14 mouse cellular contexts compared by ENCODE assay signal in the genomic region with DNA sequence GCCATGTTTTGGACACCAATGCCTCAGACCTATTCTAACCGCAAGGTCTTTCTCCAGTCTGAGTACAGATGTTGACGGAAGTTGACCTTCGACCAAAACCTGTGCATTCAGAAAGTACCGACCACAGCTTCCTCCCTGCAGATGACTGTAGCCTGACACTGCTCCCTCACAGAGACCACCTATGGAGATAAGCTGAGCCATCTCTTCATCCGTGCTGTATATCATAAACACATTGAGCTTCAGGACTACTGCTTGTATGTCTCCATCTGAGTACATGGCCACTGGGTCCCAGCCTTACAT. TPM values are rescaled to one million over a fixed set of nuclear protein-coding genes. Genes with fewer than 3 reads are reported as not detected.
DNase-seq lines count a peak whose midpoint lies in the region; ATAC-seq and TF ChIP-seq lines count a peak whose summit lies in the region.
"Had no signal": no experiment of that assay in that cellular context is flagged by ENCODE, and none has a peak within 500 bp of the region (broad histone marks: within the 10 kb centered on the region; RNA-seq: fewer than 3 reads in every experiment).

No protein-coding gene starts in this region.

- no peaks in the 10 kb centered on the region for H3K27me3 ChIP-seq in spleen, adult 2 months (ENCODE audit: control insufficient read depth, insufficient read depth, low read length)
- H3K27me3 ChIP-seq: heart, embryonic 12.5 days; hindbrain, embryonic 15.5 days; midbrain, embryonic 15.5 days had no signal

- WGBS in spleen, adult 2 months = 15% methylated on average over 5 of the region's 5 CpGs

- H3K4me1 ChIP-seq in spleen, adult 2 months (ENCODE audit: control insufficient read depth, insufficient read depth, insufficient read length) = peaks cover 72% of the 10 kb centered on the region
- H3K4me1 ChIP-seq: hindbrain, embryonic 15.5 days; midbrain, embryonic 15.5 days had no signal

- no peak for TF ChIP-seq CTCF in spleen, adult 2 months (IDR thresholded peaks at IDR 0.05; ENCODE audit: extremely low read depth, insufficient read depth, insufficient read length, insufficient replicate concordance)
- TF ChIP-seq CTCF in layer of hippocampus, adult 2 months (conservative IDR thresholded peaks at IDR 0.05) = no peak

- peak; percentile 66 to 74 for DNase-seq in spleen, adult 2 months (ENCODE audit: low read depth in 1 of 2, low spot score in 2 of 2)
- DNase-seq in spleen, postnatal 14 days (ENCODE audit: low spot score in 2 of 2) = no peak
- peak; percentile 83 to 84 for DNase-seq in spleen, postnatal 36 days (ENCODE audit: low spot score in 2 of 2)
- DNase-seq in thymus, postnatal 4 days = peak; percentile 37
- no peak for DNase-seq in cerebellum, adult 11 months
- DNase-seq in cerebellum, postnatal 4 days (ENCODE audit: low spot score in 2 of 2) = no peak
- DNase-seq in layer of hippocampus, adult 2 months (ENCODE audit: low spot score in 2 of 2) = no peak
- DNase-seq: cerebellum, postnatal 14 days had no signal

- no peaks in the 10 kb centered on the region for H3K36me3 ChIP-seq in spleen, adult 2 months (ENCODE audit: control insufficient read depth, insufficient read depth, low read length)
- H3K36me3 ChIP-seq: embryonic facial prominence, embryonic 10.5 days; heart, embryonic 12.5 days; hindbrain, embryonic 15.5 days; midbrain, embryonic 15.5 days had no signal

- no peak for TF ChIP-seq POLR2A in spleen, adult 2 months (IDR thresholded peaks at IDR 0.05; ENCODE audit: low read depth, low read length)

- no peak overlapping the region for H3K4me3 ChIP-seq in spleen, adult 2 months (ENCODE audit: extremely low read depth, insufficient read depth, insufficient read length)
- no peak overlapping the region for H3K4me3 ChIP-seq in layer of hippocampus, adult 2 months
- H3K4me3 ChIP-seq: embryonic facial prominence, embryonic 10.5 days; heart, embryonic 12.5 days; hindbrain, embryonic 15.5 days; midbrain, embryonic 15.5 days had no signal

- peak overlapping the region; percentile 96 for H3K27ac ChIP-seq in spleen, adult 2 months (ENCODE audit: insufficient read depth, low read length)
- H3K27ac ChIP-seq in layer of hippocampus, adult 2 months = no peak overlapping the region
- H3K27ac ChIP-seq: embryonic facial prominence, embryonic 10.5 days; hindbrain, embryonic 15.5 days; midbrain, embryonic 15.5 days had no signal

- ATAC-seq in activated CD4-positive, CD25-positive, alpha-beta regulatory T cell, adult 4 months = peak; percentile 12
- ATAC-seq: forebrain, embryonic 14.5 days; midbrain, embryonic 15.5 days had no signal

RNA-seq across cellular contexts. Expression of a gene that starts 38.5 kb away (rescaled TPM):
- 22.1 and 26.6 TPM in 2 replicates for polyA plus RNA-seq in spleen, adult 2 months (2012; rRNA removed)
- 1 to 10 TPM; 4.8 to 7.7 TPM for polyA plus RNA-seq in activated CD4-positive, CD25-positive, alpha-beta regulatory T cell, adult 4 months (2017; shearing (Covaris generic))
- 10 to 100 TPM; 15.6 to 16.1 TPM for total RNA-seq in layer of hippocampus, adult 2 months (2021)

Comparison
In these comparisons a context has a peak if more than half of its experiments do, and no peak if none do; other contexts are left out.
1. DNase-seq: peak in spleen, adult 2 months (2 of 2), spleen, postnatal 36 days (2 of 2) and thymus, postnatal 4 days (single experiment); none in spleen, postnatal 14 days (0 of 2), cerebellum, adult 11 months (single experiment), cerebellum, postnatal 4 days (0 of 2) and layer of hippocampus, adult 2 months (0 of 2).